ENCODE assay signal across 23 mouse cellular contexts in the genomic region with DNA sequence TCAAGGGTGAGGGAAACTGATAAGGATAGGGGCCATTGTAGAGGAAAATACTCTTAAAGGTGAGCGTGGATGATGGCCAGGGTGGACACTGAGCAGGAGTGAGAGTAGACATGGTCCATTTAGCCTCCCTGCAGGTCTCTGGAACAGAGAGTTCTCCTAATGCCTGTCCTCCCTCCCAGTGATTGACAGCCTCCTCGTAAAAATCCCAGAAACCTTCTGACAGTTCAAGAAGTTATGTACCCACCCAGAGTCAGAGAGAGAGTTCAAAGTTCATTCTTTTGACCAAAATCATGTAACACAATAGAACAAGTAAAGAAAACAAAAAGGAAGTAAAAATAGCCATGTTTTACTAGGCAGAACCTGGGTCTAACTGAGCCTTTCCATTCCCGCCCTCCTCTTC.
DNase-seq lines count a peak whose midpoint lies in the region; ATAC-seq and TF ChIP-seq lines count a peak whose summit lies in the region.
"Had no signal": no experiment of that assay in that cellular context is flagged by ENCODE, and none has a peak within 500 bp of the region (broad histone marks: within the 10 kb centered on the region; RNA-seq: fewer than 3 reads in every experiment).

No protein-coding gene starts in this region.

- no peak for TF ChIP-seq CTCF in intestine, postnatal 0 days (IDR thresholded peaks at IDR 0.05; ENCODE audit: low read depth)

- H3K9me3 ChIP-seq in intestine, embryonic 15.5 days, result no peaks in the 10 kb centered on the region
- no peaks in the 10 kb centered on the region for H3K9me3 ChIP-seq in intestine, postnatal 0 days (ENCODE audit: control insufficient read depth)
- no peaks in the 10 kb centered on the region for H3K9me3 ChIP-seq in megakaryocyte, embryonic 14.5 days
- H3K9me3 ChIP-seq: embryonic facial prominence, embryonic 13.5 days; embryonic facial prominence, embryonic 15.5 days; forebrain, embryonic 10.5 days; forebrain, embryonic 12.5 days had no signal

- H3K36me3 ChIP-seq in intestine, embryonic 15.5 days, result no peaks in the 10 kb centered on the region
- H3K36me3 ChIP-seq in intestine, postnatal 0 days (ENCODE audit: control insufficient read depth, insufficient read depth), result no peaks in the 10 kb centered on the region
- H3K36me3 ChIP-seq in megakaryocyte, embryonic 14.5 days (replicated peaks; ENCODE audit: low read length), result no peaks in the 10 kb centered on the region
- H3K36me3 ChIP-seq: embryonic facial prominence, embryonic 13.5 days; embryonic facial prominence, embryonic 15.5 days; forebrain, embryonic 10.5 days; forebrain, embryonic 12.5 days had no signal

- no peak overlapping the region for H3K9ac ChIP-seq in intestine, embryonic 15.5 days
- no peak overlapping the region for H3K9ac ChIP-seq in intestine, postnatal 0 days (ENCODE audit: low read depth, low read length)
- H3K9ac ChIP-seq: embryonic facial prominence, embryonic 13.5 days; embryonic facial prominence, embryonic 15.5 days; forebrain, embryonic 12.5 days had no signal

- no peak overlapping the region for H3K4me2 ChIP-seq in intestine, embryonic 15.5 days (replicated peaks)
- H3K4me2 ChIP-seq in intestine, postnatal 0 days (replicated peaks; ENCODE audit: low read depth), result no peak overlapping the region
- H3K4me2 ChIP-seq: embryonic facial prominence, embryonic 13.5 days; embryonic facial prominence, embryonic 15.5 days; forebrain, embryonic 12.5 days had no signal

- no peak overlapping the region for H3K4me3 ChIP-seq in intestine, embryonic 15.5 days (replicated peaks)
- no peak overlapping the region for H3K4me3 ChIP-seq in intestine, postnatal 0 days (ENCODE audit: low read depth, low read length)
- H3K4me3 ChIP-seq in megakaryocyte, embryonic 14.5 days (replicated peaks), result peak overlapping the region; percentile 50
- H3K4me3 ChIP-seq: embryonic facial prominence, embryonic 13.5 days; embryonic facial prominence, embryonic 15.5 days; erythroblast, embryonic 14.5 days; forebrain, embryonic 10.5 days; forebrain, embryonic 12.5 days had no signal

- H3K27ac ChIP-seq in intestine, embryonic 15.5 days, result no peak overlapping the region
- H3K27ac ChIP-seq in intestine, postnatal 0 days (ENCODE audit: low read depth, low read length), result no peak overlapping the region
- H3K27ac ChIP-seq: embryonic facial prominence, embryonic 13.5 days; embryonic facial prominence, embryonic 15.5 days; forebrain, embryonic 10.5 days; forebrain, embryonic 12.5 days had no signal

- 0 out of 2 replicates have a peak, but pooled peaks cover 4% of the 10 kb centered on the region for H3K4me1 ChIP-seq in intestine, embryonic 15.5 days (replicated peaks)
- H3K4me1 ChIP-seq in intestine, postnatal 0 days (replicated peaks; ENCODE audit: control insufficient read depth, insufficient read depth, low read length), result no peaks in the 10 kb centered on the region; the same call in 1 of the 2 replicates
- peaks cover 24% of the 10 kb centered on the region for H3K4me1 ChIP-seq in megakaryocyte, embryonic 14.5 days
- H3K4me1 ChIP-seq: embryonic facial prominence, embryonic 13.5 days; embryonic facial prominence, embryonic 15.5 days; forebrain, embryonic 10.5 days; forebrain, embryonic 12.5 days had no signal

- ATAC-seq in intestine, embryonic 15.5 days, result 0 out of 2 replicates have a peak, but pooled peaks have one; percentile 36
- ATAC-seq in intestine, postnatal 0 days, result no peak
- no peak for ATAC-seq in megakaryocyte, adult 5-6 weeks (ENCODE audit: poor library complexity, severe bottlenecking)
- ATAC-seq: forebrain, embryonic 14.5 days had no signal

- WGBS in intestine, embryonic 15.5 days, result 64% methylated on average over 3 of the region's 3 CpGs
- WGBS in intestine, postnatal 0 days, result 52% methylated on average over 3 of the region's 3 CpGs

- peak; percentile 55 for DNase-seq in kidney, adult 9 months
- no peak for DNase-seq in kidney, postnatal 14 days
- no peak for DNase-seq in lung, postnatal 14 days
- DNase-seq: adrenal gland, adult 2 months; adrenal gland, postnatal 10 days; adrenal gland, postnatal 25 days; cerebellum, adult 11 months; cerebellum, adult 18-20 months; cerebellum, adult 8-10 months; cerebellum, adult 9-11 months; cerebellum, postnatal 14 days; cerebellum, postnatal 36 days; embryo, embryonic 11 days had no signal

- H3K27me3 ChIP-seq in intestine, embryonic 15.5 days (replicated peaks), result no peaks in the 10 kb centered on the region
- H3K27me3 ChIP-seq in intestine, postnatal 0 days (replicated peaks; ENCODE audit: control insufficient read depth, insufficient read depth, low read length), result no peaks in the 10 kb centered on the region
- H3K27me3 ChIP-seq in megakaryocyte, embryonic 14.5 days (replicated peaks), result peaks cover 2% of the 10 kb centered on the region
- H3K27me3 ChIP-seq: embryonic facial prominence, embryonic 13.5 days; embryonic facial prominence, embryonic 15.5 days; forebrain, embryonic 12.5 days had no signal
